ENCODE assay signal across 25 mouse cellular contexts in the genomic region with DNA sequence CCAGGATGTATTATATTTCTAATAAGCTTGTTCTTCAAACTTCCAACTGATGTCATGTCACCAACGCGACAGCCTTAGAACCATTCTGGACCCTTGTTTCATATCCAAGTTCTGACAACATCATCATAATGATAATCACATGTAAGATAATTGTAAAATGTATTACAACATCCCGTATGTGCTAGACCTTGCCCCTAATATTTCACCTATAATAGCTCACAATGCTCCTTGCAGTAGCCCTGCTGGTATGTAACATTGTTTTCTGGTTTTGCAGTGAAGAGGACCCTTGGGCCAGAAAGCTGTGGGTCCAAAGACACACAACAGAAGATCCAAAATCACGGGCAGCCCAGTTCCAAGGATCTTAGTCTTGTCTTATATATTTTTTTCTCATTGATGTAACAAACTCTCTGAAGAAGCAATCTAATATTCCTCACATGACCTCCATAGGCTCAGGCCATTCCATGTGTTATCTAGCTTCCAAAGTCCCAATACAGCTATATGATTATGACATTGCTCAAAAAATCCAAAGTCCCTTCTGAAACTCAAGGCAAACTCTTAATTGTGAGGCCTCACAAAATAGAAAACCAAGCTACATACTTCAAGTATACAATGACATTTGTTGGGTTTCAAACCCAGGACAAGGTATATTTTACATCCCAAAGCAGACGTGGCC. TPM values are rescaled to one million over a fixed set of nuclear protein-coding genes. Genes with fewer than 3 reads are reported as not detected.
"Had no signal": no experiment of that assay in that cellular context is flagged by ENCODE, and none has a peak within 500 bp of the region (broad histone marks: within the 10 kb centered on the region; RNA-seq: fewer than 3 reads in every experiment).

No protein-coding gene starts in this region.

- H3K9ac ChIP-seq: liver, embryonic 15.5 days; liver, postnatal 0 days; lung, embryonic 15.5 days; midbrain, embryonic 12.5 days; neural tube, embryonic 13.5 days; neural tube, embryonic 15.5 days; stomach, embryonic 15.5 days had no signal

- H3K9me3 ChIP-seq: liver, embryonic 15.5 days; lung, embryonic 15.5 days; neural tube, embryonic 13.5 days; neural tube, embryonic 15.5 days; stomach, embryonic 15.5 days had no signal

- H3K27ac ChIP-seq: liver, embryonic 15.5 days; lung, embryonic 15.5 days; macrophage; midbrain, embryonic 12.5 days; neural tube, embryonic 13.5 days; neural tube, embryonic 15.5 days; stomach, embryonic 15.5 days; stomach, postnatal 0 days had no signal

- H3K36me3 ChIP-seq: liver, embryonic 15.5 days; lung, embryonic 15.5 days; midbrain, embryonic 12.5 days; neural tube, embryonic 13.5 days; neural tube, embryonic 15.5 days; stomach, embryonic 15.5 days had no signal

- H3K4me1 ChIP-seq: neural tube, embryonic 13.5 days; stomach, embryonic 15.5 days had no signal

- H3K4me3 ChIP-seq: liver, embryonic 15.5 days; lung, embryonic 15.5 days; megakaryocyte, embryonic 14.5 days; midbrain, embryonic 12.5 days; myocyte; neural tube, embryonic 13.5 days; neural tube, embryonic 15.5 days; stomach, embryonic 15.5 days had no signal

- ATAC-seq: liver, postnatal 0 days; midbrain, embryonic 16.5 days had no signal

- DNase-seq: liver, postnatal 0 days; lung, adult 2 months; lung, postnatal 14 days; lung, postnatal 36 days; midbrain, embryonic 14.5 days; retina, postnatal 1 day; right cerebral cortex, adult 18-20 months; right cerebral cortex, postnatal 25 days; right cerebral cortex, postnatal 4 days; thymus, adult 2 months; thymus, postnatal 25 days; thymus, postnatal 4 days had no signal

- H3K27me3 ChIP-seq: lung, embryonic 15.5 days had no signal

- H3K4me2 ChIP-seq: liver, embryonic 15.5 days; lung, embryonic 15.5 days; midbrain, embryonic 12.5 days; neural tube, embryonic 13.5 days; neural tube, embryonic 15.5 days; stomach, embryonic 15.5 days had no signal

RNA-seq across cellular contexts. Expression of gene Dmbx1, which starts 48.3 kb away (rescaled TPM):
- polyA plus RNA-seq: liver, embryonic 15.5 days; liver, postnatal 0 days; lung, adult 2 months; macrophage; spleen, adult 2 months; stomach, postnatal 0 days; urinary bladder, adult 2 months had no signal
